Mouse (Mus musculus): Measurements from ENCODE around the gene Flywch2.

Gene Flywch2

GRCm38 (mm10) chr17:23785561-23786471 is at the start of gene Flywch2:
Gene Flywch2 (minus strand): TSS chr17:23786081.
- peak; percentile 81 for DNase-seq (ENCODE audit: low spot score)

- no peak for DNase-seq (ENCODE audit: low spot score)
These were observed 45.3 kb upstream of the Flywch2 start for GRCm38 (mm10) chr17:23831201-23831600.

DNA sequence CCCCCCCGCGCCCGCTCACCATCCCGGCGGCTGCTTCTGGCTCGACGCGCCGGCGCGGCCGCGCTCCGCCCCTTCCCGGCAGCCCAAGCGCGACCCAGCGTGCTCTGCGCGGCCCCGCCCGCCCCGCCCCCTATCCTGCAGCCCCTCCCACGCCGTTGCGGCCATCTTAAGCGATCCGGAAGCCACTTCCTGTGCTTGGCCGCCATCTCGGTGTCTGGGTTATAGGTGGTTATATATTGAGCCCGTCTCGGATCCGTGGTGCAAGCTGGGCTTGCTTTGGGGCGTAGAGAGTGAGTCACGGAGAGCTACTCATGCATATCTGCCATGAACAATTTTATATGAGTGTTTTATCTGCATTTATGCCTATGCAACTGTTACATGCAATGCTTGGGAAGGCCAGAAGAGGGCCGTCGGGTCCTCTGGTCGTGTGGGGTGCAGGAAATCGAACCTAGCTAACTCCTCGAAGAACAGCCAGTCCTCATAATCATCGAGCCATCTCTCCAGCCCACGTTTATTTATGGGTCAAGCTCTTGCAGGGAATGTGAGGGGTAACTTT is 43.3 kb upstream of the Flywch2 start, which contains the start of gene Elob:
Elob (minus strand) TSS at position 73 of the 556 bp plus-strand sequence.
- DNase-seq (ENCODE audit: low spot score), result peak; percentile 87

DNA sequence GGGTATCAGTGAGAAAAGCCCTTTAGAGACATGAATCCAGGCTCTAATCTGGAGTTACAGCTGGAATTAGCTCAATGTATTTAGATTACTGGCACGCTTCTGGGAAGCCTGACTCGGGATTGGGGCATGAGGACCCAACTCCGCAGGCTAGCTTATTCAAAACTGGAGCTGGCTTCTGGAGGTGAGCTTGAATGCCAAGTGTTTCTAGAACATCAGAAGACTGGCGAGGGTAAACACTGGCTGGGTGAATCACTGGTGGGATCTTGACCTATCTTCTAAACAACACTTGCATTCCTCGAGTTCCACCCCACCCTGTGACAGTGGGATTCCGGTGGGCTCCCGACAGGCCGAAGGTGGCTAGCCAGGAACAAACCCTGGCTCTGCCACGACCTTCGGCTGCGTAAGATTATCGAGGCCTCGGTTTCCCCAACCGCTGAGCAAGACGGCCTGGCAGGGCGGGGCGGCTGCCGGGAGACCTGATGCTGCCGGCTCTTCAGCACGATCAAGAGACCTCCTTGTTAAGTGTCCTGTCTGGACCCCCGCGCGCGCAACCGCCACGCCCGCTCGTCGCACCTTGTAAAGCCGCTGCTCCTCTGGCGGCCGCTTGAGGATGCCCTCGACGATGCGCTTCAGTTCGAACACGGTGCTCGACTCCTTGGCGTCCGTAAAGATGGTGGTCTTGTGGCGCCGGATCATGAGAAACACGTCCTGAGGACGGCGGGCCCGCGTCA is 42.6 kb upstream of the Flywch2 start:
- DNase-seq (ENCODE audit: low spot score), result peak; percentile 74

DNA sequence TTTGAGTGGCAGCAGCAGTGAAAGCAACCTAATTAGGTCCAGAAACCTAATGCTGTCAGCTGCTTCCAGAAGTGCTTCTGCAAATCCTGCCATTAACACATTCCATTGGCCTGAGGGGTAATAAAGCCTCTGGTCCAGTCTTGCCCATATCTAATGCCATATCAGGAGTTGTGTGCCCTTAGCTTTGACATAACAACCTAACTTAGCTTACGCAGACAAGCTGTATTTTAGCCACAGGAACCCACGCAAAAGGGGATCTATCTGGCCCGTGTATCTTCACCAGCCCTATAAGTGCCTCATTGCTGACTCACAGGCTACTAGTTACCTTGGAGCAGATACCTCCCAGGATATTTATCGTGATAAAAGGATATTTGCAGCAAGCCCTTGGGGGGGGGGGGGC is 39.7 kb upstream of the Flywch2 start:
- DNase-seq (ENCODE audit: low spot score), result no peak

DNA sequence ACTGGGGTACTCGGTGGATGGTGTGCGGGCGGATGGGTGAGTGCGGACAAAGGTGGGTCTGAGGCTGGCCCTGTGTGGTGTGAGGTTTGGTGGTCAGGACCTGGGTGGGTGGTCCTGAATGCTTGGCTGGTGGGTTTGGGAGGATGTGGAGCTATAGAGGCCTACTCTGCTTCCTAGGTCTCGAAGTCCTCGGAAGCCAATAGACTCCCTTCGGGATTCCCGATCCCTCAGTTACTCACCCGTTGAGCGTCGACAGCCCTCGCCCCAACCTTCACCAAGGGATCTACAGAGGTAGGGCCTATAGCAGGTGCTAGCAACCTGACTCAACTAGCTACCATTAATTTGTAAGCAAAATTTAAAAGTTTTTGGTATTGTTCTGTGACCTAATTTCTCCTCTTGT is 37.7 kb upstream of the Flywch2 start:
- DNase-seq (ENCODE audit: low spot score), result no peak

DNA sequence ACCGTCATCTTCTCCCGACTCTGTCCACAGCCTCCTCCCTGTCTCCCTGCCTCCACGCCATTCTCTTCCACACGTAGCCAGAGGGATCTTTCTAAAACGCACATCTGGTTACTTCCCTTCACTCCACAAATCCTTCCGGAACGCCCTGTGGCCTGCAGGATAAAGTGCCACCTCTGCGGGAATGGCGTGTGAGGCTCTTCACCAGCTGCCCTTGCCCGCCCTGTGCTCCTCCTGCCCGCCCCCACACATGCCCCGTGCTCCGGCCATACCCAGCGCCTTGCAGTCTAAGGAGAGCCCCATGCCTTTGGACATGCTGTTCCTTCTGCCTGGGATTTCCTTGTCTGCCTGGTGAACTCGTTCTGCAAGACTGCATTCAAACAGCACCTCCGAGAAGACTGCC is 37.1 kb upstream of the Flywch2 start:
- DNase-seq (ENCODE audit: low spot score), result peak; percentile 31

DNA sequence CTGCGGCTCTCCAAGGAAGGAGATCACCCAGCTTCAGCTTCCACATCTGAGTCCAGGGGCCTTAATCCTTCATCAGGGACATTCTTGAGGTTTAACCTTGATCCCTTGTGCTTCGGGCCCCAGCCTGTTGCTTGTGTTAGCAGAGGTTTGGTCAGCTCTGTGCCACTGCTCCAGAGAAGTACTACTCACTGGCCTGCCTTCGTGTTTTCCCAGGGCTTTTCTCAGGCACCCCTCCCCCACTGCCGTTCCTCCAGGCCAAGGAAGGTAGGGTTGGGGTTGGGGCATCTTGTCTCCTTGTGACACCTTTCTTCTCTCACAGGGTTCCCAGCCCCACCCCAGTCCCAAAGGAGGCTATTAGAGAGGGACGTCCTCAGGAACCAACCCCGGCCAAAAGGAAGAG is 36.2 kb upstream of the Flywch2 start:
- DNase-seq (ENCODE audit: low spot score), result no peak

DNA sequence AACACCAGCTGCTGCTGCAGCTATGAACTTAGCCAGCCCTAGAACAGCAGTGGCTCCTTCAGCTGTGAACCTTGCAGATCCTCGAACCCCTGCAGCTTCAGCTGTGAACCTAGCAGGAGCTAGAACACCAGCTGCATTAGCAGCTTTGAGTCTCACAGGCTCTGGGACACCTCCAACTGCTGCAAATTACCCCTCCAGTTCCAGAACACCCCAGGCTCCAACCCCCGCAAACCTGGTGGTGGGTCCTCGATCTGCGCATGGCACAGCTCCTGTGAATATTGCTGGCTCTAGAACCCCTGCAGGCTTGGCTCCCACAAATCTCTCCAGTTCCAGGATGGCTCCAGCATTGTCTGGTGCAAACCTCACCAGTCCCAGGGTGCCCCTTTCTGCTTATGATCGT is 34.9 kb upstream of the Flywch2 start:
- no peak for DNase-seq (ENCODE audit: low spot score)

GRCm38 (mm10) chr17:23819235-23819634 is 33.4 kb upstream of the Flywch2 start:
- DNase-seq (ENCODE audit: low spot score), result peak; percentile 16

DNA sequence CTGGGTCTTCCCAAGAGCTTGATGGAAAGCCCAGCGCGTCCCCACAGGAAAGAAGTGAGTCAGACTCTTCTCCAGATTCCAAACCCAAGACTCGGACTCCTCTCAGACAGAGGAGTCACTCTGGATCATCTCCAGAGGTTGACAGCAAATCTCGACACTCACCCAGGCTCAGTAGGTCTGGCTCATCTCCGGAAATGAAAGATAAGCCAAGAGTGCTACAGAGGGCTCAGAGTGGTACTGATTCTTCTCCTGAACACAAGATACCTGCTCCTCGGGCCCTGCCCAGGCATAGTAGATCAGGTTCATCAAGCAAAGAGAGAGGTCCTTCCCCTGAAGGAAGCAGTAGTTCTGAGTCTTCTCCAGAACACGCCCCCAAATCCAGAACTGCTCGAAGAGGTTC is 32.7 kb upstream of the Flywch2 start:
- no peak for DNase-seq (ENCODE audit: low spot score)

- DNase-seq (ENCODE audit: low spot score), result no peak
These were observed 29.8 kb upstream of the Flywch2 start for GRCm38 (mm10) chr17:23815641-23816040.

GRCm38 (mm10) chr17:23807918-23808317 is 22.0 kb upstream of the Flywch2 start:
- DNase-seq (ENCODE audit: low spot score), result no peak

DNA sequence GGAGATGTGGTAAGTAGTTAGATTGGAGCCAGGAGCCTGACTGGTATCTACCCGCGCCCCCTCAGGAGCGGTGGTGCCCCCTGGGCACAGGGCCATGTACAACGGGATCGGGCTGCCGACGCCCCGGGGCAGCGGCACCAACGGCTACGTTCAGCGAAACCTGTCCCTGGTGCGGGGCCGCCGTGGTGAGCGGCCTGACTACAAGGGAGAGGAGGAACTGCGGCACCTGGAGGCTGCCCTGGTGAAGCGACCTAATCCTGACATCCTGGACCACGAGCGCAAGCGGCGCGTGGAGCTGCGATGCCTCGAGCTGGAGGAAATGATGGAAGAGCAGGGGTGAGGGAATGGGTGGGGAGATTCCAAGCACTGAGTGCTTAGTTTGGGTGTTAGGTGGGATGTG is 21.0 kb upstream of the Flywch2 start:
- DNase-seq (ENCODE audit: low spot score), result peak; percentile 21

- no peak for DNase-seq (ENCODE audit: low spot score)
These were observed 18.7 kb upstream of the Flywch2 start for GRCm38 (mm10) chr17:23804426-23805085.

- peak; percentile 89 for DNase-seq (ENCODE audit: low spot score)
These were observed 17.6 kb upstream of the Flywch2 start for GRCm38 (mm10) chr17:23803366-23804041.

DNA sequence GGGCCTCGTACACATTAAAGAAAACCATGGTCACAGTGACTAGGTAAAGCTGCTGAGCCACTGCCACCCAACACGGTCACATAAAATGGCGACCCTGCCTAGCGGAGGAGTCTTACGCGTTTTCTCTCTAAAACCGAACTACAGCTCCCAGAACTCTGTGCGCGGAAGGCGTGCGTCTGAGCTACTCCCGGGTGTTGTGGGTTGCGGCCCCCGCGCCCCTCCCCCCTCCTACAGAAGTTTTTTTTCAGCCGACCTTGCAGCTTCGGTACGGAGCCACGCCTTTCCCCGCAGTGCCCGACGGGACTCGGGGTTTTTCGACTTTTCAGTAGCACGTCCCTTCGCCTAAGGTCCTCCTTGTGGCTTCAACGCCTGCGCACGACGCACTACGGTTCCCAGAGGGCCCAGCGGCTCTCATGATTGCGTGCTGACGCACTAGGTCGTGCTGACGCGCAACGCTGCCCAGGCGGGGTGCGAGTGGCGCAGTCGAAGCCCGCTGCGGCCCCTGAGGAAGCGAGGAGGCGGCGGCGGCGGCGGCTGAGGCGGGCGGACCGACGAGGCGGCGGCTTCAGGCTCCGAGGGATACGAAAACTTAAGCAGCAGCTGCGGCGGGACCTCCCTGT is 17.0 kb upstream of the Flywch2 start:
- DNase-seq (ENCODE audit: low spot score), result peak; percentile 99

DNA sequence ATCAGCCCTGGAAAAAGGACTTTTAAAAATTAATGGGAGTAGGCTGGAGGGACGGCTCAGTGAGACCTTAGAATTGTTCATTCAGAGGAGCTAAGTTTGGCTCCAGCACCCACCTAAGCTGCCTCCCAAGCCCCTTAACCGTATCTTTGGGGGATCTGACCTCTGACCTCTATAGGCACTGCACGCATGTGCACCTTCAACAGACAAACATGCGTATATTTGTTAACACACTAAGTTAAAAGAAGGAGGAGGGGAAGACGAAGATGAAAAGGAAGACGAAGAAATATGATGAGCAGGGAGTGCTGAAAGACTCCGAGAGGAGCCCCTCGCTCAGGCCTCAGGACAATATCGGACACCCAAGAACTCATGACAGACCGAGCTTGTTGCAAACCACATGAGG is 15.7 kb upstream of the Flywch2 start:
- no peak for DNase-seq (ENCODE audit: low spot score)

DNA sequence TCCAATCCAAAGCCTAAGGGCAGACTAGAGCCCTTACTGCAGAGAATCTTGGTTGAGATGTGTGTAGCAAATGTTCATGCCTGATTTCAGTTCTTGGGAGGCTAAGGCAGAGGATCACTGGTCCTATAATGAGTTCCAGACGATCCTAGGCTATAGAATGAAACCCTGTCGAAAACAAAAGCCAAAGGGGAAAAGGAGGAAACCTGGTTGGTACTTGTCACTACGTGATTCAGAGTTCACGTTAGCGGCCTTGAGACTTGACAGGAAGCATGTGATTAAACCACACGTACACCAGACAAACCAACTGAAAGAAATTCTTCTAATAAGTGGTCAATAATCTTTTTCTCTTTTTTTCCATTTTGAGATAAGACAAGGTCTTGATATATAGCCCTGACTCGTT is 11.4 kb upstream of the Flywch2 start:
- no peak for DNase-seq (ENCODE audit: low spot score)

- no peak for DNase-seq (ENCODE audit: low spot score)
These were observed 9.4 kb upstream of the Flywch2 start for GRCm38 (mm10) chr17:23795323-23795722.

DNA sequence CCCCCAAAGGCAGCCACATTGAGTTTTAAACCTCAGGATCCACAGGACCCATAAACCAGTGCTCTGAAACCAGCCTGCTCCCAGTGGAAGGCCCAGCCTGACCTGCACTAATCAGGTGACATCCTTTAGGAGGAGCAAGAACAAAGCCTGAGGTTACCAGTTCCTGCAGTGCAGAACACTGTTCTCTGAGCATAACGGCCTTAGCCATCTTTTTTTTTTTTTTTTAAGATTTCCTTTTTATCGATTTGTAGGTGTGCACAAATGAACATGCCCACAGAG is 5.1 kb upstream of the Flywch2 start:
- DNase-seq (ENCODE audit: low spot score), result no peak
